Comparison of ENCODE assay signal across 22 mouse cellular contexts in genomic region chr7:52507988-52508387, GRCm38 (mm10).
A peak's percentile ranks its signal among the peaks of the same experiment; 100 is the strongest.
DNase-seq lines count a peak whose midpoint lies in the region; ATAC-seq and TF ChIP-seq lines count a peak whose summit lies in the region.
"Had no signal": no experiment of that assay in that cellular context is flagged by ENCODE, and none has a peak within 500 bp of the region (broad histone marks: within the 10 kb centered on the region; RNA-seq: fewer than 3 reads in every experiment).

No protein-coding gene starts in this region.

- no peaks in the 10 kb centered on the region for H3K36me3 ChIP-seq in kidney, adult 2 months (ENCODE audit: control insufficient read depth, insufficient read depth, low read length)
- H3K36me3 ChIP-seq in kidney, postnatal 0 days (ENCODE audit: insufficient read depth, low read length): no peaks in the 10 kb centered on the region
- no peaks in the 10 kb centered on the region for H3K36me3 ChIP-seq in liver, embryonic 16.5 days (ENCODE audit: control insufficient read depth, insufficient read depth)
- H3K36me3 ChIP-seq in liver, embryonic 11.5 days (ENCODE audit: control insufficient read depth, insufficient read depth, low read length): no peaks in the 10 kb centered on the region
- H3K36me3 ChIP-seq: embryonic facial prominence, embryonic 13.5 days; embryonic facial prominence, embryonic 15.5 days; forebrain, embryonic 10.5 days; forebrain, embryonic 12.5 days had no signal

- no peaks in the 10 kb centered on the region for H3K27me3 ChIP-seq in kidney, adult 2 months (replicated peaks; ENCODE audit: control insufficient read depth, insufficient read depth, low read length)
- H3K27me3 ChIP-seq in kidney, postnatal 0 days (ENCODE audit: insufficient read depth, low read length): no peaks in the 10 kb centered on the region
- no peaks in the 10 kb centered on the region for H3K27me3 ChIP-seq in liver, embryonic 16.5 days (ENCODE audit: control insufficient read depth, insufficient read depth, low read depth, low read length)
- no peaks in the 10 kb centered on the region for H3K27me3 ChIP-seq in liver, embryonic 11.5 days (replicated peaks; ENCODE audit: control insufficient read depth, insufficient read depth, low read length)
- H3K27me3 ChIP-seq: embryonic facial prominence, embryonic 13.5 days; embryonic facial prominence, embryonic 15.5 days; forebrain, embryonic 12.5 days had no signal

- no peaks in the 10 kb centered on the region for H3K4me1 ChIP-seq in kidney, adult 2 months (ENCODE audit: control insufficient read depth, insufficient read depth, low read length)
- H3K4me1 ChIP-seq in kidney, postnatal 0 days (replicated peaks; ENCODE audit: insufficient read depth, low read length): no peaks in the 10 kb centered on the region
- no peaks in the 10 kb centered on the region for H3K4me1 ChIP-seq in liver, embryonic 16.5 days (ENCODE audit: control insufficient read depth, low read depth, low read length)
- no peaks in the 10 kb centered on the region for H3K4me1 ChIP-seq in liver, embryonic 11.5 days (replicated peaks; ENCODE audit: control insufficient read depth, insufficient read depth, low read length)
- H3K4me1 ChIP-seq: embryonic facial prominence, embryonic 13.5 days; embryonic facial prominence, embryonic 15.5 days; forebrain, embryonic 10.5 days; forebrain, embryonic 12.5 days had no signal

- peak; percentile 22 for DNase-seq in kidney, adult 2 months
- DNase-seq in kidney, postnatal 25 days: no peak
- peak; percentile 3 for DNase-seq in kidney, postnatal 0 days (ENCODE audit: low spot score)
- DNase-seq in kidney, adult 18-20 months: no peak
- no peak for DNase-seq in liver, embryonic 11.5 days (ENCODE audit: low spot score)
- DNase-seq: adrenal gland, adult 2 months; adrenal gland, postnatal 10 days; adrenal gland, postnatal 25 days; cerebellum, adult 11 months; cerebellum, adult 18-20 months; cerebellum, adult 8-10 months; cerebellum, adult 9-11 months; cerebellum, postnatal 14 days; cerebellum, postnatal 36 days; embryo, embryonic 11 days had no signal

- no peak for TF ChIP-seq CTCF in kidney, adult 2 months (conservative IDR thresholded peaks at IDR 0.05; ENCODE audit: insufficient read depth, insufficient read length, low read depth, low read length)
- no peak for TF ChIP-seq CTCF in kidney, postnatal 0 days (IDR thresholded peaks at IDR 0.05; ENCODE audit: low read depth)

- no peak for ATAC-seq in kidney, postnatal 0 days (replicated peaks; ENCODE audit: low FRiP score, low read depth)
- peak; percentile 45; the same call in 1 of the 2 replicates for ATAC-seq in liver, embryonic 16.5 days (ENCODE audit: low read depth)
- no peak for ATAC-seq in liver, embryonic 11.5 days (replicated peaks; ENCODE audit: low FRiP score)
- ATAC-seq: forebrain, embryonic 14.5 days had no signal

- H3K27ac ChIP-seq in kidney, adult 2 months (ENCODE audit: insufficient read depth, low read depth, low read length): no peak overlapping the region
- H3K27ac ChIP-seq in kidney, postnatal 0 days: no peak overlapping the region
- H3K27ac ChIP-seq in liver, embryonic 16.5 days (ENCODE audit: low read length): no peak overlapping the region
- no peak overlapping the region for H3K27ac ChIP-seq in liver, embryonic 11.5 days (ENCODE audit: low read depth, low read length)
- H3K27ac ChIP-seq: embryonic facial prominence, embryonic 13.5 days; embryonic facial prominence, embryonic 15.5 days; forebrain, embryonic 10.5 days; forebrain, embryonic 12.5 days had no signal

- no peak for TF ChIP-seq POLR2A in kidney, adult 2 months (IDR thresholded peaks at IDR 0.05; ENCODE audit: low read depth, low read length)

- no peaks in the 10 kb centered on the region for H3K9me3 ChIP-seq in kidney, postnatal 0 days (replicated peaks; ENCODE audit: low read length)
- H3K9me3 ChIP-seq in liver, embryonic 16.5 days (replicated peaks; ENCODE audit: control insufficient read depth, low read length): no peaks in the 10 kb centered on the region
- H3K9me3 ChIP-seq in liver, embryonic 11.5 days (ENCODE audit: control insufficient read depth, low read length): no peaks in the 10 kb centered on the region
- H3K9me3 ChIP-seq: embryonic facial prominence, embryonic 13.5 days; embryonic facial prominence, embryonic 15.5 days; forebrain, embryonic 10.5 days; forebrain, embryonic 12.5 days had no signal

- no peak overlapping the region for H3K4me3 ChIP-seq in kidney, adult 2 months (ENCODE audit: insufficient read depth, low read depth, low read length)
- H3K4me3 ChIP-seq in kidney, postnatal 0 days (replicated peaks; ENCODE audit: low read depth, low read length): no peak overlapping the region
- H3K4me3 ChIP-seq in liver, embryonic 16.5 days (ENCODE audit: low read depth, low read length): no peak overlapping the region
- no peak overlapping the region for H3K4me3 ChIP-seq in liver, embryonic 11.5 days (ENCODE audit: low read depth, low read length)
- H3K4me3 ChIP-seq: embryonic facial prominence, embryonic 13.5 days; embryonic facial prominence, embryonic 15.5 days; erythroblast, embryonic 14.5 days; forebrain, embryonic 10.5 days; forebrain, embryonic 12.5 days had no signal

- WGBS in kidney, adult 2 months: 33% methylated on average over 1 of the region's 1 CpGs
- WGBS in kidney, postnatal 0 days: 71% methylated on average over 1 of the region's 1 CpGs
- 76% methylated on average over 1 of the region's 1 CpGs for WGBS in liver, embryonic 16.5 days (ENCODE audit: insufficient replicate concordance)
- 76% methylated on average over 1 of the region's 1 CpGs for WGBS in liver, embryonic 11.5 days

- H3K4me2 ChIP-seq in kidney, postnatal 0 days (ENCODE audit: low read length): no peak overlapping the region
- H3K4me2 ChIP-seq in liver, embryonic 16.5 days (ENCODE audit: low read depth, low read length): no peak overlapping the region
- H3K4me2 ChIP-seq in liver, embryonic 11.5 days: no peak overlapping the region
- H3K4me2 ChIP-seq: embryonic facial prominence, embryonic 13.5 days; embryonic facial prominence, embryonic 15.5 days; forebrain, embryonic 12.5 days had no signal

- no peak overlapping the region for H3K9ac ChIP-seq in kidney, postnatal 0 days (ENCODE audit: low read depth, low read length)
- H3K9ac ChIP-seq in liver, embryonic 16.5 days (ENCODE audit: low read depth, low read length): no peak overlapping the region
- H3K9ac ChIP-seq in liver, embryonic 11.5 days (ENCODE audit: low read depth, low read length): no peak overlapping the region
- H3K9ac ChIP-seq: embryonic facial prominence, embryonic 13.5 days; embryonic facial prominence, embryonic 15.5 days; forebrain, embryonic 12.5 days had no signal

Comparison
In these comparisons a context has a peak if more than half of its experiments do, and no peak if none do; other contexts are left out.
1. DNase-seq: peak in kidney, adult 2 months (single experiment) and kidney, postnatal 0 days (single experiment); none in kidney, postnatal 25 days (0 of 2), kidney, adult 18-20 months (single experiment) and liver, embryonic 11.5 days (single experiment).